Mouse (Mus musculus) granulocyte monocyte progenitor cell, adult 5-6 weeks (primary cell): ENCODE measurements around the gene Dip2b. TPM values are rescaled to one million over a fixed set of nuclear protein-coding genes. Genes with fewer than 3 reads are reported as not detected.

ENCODE experiments used
- ATAC-seq: replicated peaks from 2 replicates; pipeline ENCODE4 v1.8.0; 2016; ENCODE audit warnings: mild to moderate bottlenecking, moderate TSS enrichment, inconsistent platforms; ENCODE audit not compliant: poor library complexity, severe bottlenecking
- total RNA-seq, 2 experiments: library from RNA; stranded (forward) in 1 of 2; stranded (reverse) in 1 of 2; fragments of 200-712, 200-1000 nt in 1 of 2; fragments of >200 nt in 1 of 2; fragmentation: Nextera tagmentation in 1 of 2; gene quantifications; 2 replicates each; pipeline ENCODE4 v1.2.3; 2014 to 2017

The Dip2b gene
- total RNA-seq, 2 experiments from 2014 or later = 11.0 to 13.3 TPM

DNA sequence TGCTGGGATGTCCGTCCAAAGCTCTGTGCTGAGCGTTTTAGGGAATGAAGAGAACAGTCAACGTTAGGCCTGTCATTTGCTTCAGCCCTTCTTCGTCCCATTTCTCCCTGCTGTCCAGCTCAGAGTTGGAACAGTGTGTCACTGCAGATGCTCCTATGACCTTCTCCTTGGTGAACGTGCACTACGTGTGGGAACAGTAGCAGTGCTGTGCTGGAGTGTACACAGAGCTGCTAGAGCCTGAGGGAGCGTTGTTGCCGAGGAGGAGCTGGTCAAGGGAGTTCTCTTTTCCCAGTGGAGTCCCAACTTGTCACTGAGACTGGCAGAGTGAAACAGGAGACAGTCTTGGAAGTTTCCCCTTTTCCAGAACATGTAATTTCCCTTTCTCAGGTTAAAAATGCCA, 43.6 kb downstream of the Dip2b start:
- ATAC-seq = no peak

DNA sequence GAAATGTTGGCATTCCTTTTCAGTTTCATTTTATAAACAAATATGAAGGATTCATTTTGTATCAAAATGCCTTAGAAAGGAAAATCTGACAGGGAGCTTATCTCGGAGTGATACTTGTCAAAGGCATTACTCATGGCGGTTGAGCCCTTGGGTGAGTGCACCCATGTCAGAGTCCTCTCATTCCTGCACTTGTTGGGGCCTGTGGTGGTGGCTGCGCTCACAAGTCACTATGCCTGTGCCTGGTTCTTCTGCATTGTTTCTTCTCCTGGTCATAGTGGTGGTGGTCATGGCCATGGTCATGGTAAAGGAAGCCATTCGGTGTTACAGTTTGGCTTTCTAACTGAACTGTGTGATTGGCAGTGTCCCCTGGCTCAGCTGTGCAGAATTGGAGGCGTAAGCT, 44.3 kb downstream of the Dip2b start:
- ATAC-seq = no peak

DNA sequence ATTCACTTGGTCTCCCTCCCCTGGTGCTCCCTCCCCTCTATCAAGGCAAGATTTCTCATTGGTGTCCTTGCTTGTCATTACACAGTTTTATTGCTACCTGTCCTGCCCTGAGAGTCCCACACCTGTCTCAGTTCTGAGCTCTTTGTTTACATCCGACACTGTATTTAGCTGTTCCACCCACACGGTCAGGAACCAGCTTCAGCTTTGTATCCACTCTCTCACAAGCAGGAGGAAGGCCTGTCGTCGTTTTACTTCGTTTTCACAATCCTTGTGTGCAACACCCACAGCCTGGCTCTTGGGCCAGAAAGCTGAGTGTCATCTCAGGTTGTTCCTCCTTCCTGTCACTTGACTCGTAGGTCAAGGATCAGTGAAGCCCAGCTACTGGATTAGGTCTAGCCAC, 45.4 kb downstream of the Dip2b start:
- ATAC-seq = peak; percentile 49

- ATAC-seq = peak; percentile 59
These were observed 46.4 kb downstream of the Dip2b start for GRCm38 (mm10) chr15:100084882-100085281.

DNA sequence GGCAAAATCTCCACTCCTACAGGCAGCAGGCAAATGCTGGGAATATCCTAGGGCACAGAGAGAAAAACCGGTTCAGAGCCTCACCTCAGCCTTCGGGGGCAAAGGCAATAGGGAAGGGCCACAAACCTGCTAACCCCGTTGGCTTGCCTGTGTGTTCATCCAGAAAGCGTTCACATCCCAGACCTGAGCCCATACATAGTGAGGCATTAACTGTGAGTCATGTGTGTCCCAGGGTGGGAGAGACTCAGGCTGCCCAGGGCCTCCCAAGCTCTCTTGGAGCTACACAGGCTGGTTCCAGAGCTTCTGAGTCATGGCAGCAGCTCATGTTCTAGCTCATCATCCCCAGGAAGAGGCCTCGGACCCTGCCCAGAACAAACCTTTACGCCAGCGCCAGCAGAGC, 49.6 kb downstream of the Dip2b start:
- no peak for ATAC-seq

DNA sequence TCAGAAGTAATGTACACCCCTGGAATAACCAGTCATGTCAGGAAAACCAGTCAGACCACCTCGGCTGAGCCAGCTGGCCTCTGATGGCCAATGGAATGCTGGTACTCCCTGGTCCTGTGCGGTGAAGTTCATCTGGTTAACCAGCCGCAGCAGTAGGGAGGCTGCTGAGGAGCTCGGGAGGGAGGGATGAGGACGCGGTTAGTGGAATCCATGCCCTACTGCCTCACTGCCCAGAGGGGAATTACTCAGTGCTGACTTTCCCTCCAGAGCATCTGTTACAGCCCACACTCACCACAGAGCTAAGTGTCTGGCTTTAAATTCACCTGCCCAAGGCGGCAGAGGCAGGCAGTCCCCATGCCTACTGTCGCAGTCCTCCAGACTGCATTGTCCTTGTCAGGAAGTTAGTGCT, 51.2 kb downstream of the Dip2b start:
- ATAC-seq = no peak

- peak; percentile 74 for ATAC-seq
These were observed 53.4 kb downstream of the Dip2b start for GRCm38 (mm10) chr15:100091818-100092217.

DNA sequence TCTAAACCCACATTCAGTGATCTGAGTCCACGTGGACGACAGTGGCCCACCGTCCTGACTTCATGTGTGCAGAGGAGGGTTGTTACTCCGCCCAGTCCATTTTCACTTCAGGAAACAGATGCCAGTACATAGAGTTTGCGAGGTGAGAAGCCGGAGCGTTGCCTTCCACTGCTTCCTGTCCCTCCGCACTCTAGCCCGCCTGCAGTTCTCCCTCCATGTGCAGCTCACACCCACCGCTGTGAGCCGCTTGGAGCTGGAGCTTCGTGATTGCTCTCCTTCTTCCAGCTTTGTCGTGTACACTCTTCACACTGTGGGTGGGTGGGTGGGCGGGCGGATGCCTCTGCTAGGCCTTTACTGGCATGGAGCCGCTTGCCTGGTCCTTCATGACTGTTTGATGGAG, 53.8 kb downstream of the Dip2b start:
- peak; percentile 62 for ATAC-seq

- no peak for ATAC-seq
These were observed 58.3 kb downstream of the Dip2b start for GRCm38 (mm10) chr15:100096587-100097428.

- ATAC-seq = no peak
These were observed 61.9 kb downstream of the Dip2b start for GRCm38 (mm10) chr15:100100336-100100735.

DNA sequence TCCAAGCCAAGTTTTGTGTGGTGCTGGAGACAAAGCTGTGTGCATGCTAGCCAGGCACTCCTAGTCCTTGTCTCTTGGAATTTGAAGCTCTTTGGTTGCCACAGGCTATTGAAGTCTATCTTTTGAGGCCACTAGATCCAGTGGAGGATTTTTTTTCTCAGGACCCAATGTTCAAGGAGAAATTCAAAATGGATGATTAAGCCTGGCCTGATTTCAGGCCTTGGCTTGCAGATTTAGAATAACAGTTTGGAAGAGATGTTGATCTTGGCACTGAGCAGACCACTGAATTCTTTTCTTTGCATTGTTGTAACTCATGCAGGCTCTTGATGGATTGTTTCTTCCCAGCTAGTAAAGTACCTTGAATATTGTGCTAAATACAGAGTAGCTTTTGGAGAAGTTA, 62.7 kb downstream of the Dip2b start:
- ATAC-seq = no peak

GRCm38 (mm10) chr15:100104126-100104525, 65.7 kb downstream of the Dip2b start:
- 0 out of 2 replicates have a peak, but pooled peaks have one; percentile 33 for ATAC-seq

GRCm38 (mm10) chr15:100108071-100108782, 69.8 kb downstream of the Dip2b start:
- no peak for ATAC-seq

DNA sequence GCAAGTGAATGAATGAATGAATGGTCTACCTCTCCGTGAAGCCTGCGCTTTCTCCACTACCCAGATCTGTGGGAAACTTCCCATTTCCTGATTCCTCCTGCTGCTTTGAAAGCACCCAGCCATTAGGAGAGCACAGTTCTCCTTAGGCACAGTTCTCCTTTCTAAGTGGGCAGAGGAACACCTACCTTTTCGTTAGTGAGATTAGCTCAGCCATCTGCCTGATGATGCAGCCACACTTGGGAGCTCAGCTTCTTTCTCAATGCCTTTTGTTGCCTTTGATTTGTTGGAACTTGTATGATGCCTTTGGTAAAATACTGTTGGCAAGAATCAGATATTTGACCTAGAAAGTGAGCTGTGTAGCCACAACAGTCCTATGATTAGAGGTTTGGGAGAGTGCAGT, 71.5 kb downstream of the Dip2b start:
- ATAC-seq = no peak; the same call in 1 of the 2 replicates

DNA sequence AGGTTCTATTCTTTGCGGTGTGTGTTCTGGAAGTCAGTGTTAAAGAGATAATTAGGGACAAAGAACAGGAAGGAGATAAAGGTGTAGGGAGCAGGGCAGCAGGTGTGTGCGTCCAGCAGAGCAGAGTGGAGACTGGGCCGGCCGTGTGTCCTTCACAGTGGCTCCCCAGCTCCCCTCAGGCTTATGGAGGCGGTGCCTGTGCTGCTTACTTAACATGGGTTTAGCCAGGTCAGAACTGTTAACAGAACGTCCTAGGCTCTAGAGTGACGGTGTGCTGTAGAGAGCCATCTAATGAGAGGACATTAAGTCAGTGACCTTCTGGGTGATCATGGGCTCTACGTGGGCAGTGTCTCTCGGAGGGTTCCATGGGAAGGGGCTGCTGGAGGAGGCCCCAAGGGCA, 73.4 kb downstream of the Dip2b start:
- ATAC-seq = no peak

DNA sequence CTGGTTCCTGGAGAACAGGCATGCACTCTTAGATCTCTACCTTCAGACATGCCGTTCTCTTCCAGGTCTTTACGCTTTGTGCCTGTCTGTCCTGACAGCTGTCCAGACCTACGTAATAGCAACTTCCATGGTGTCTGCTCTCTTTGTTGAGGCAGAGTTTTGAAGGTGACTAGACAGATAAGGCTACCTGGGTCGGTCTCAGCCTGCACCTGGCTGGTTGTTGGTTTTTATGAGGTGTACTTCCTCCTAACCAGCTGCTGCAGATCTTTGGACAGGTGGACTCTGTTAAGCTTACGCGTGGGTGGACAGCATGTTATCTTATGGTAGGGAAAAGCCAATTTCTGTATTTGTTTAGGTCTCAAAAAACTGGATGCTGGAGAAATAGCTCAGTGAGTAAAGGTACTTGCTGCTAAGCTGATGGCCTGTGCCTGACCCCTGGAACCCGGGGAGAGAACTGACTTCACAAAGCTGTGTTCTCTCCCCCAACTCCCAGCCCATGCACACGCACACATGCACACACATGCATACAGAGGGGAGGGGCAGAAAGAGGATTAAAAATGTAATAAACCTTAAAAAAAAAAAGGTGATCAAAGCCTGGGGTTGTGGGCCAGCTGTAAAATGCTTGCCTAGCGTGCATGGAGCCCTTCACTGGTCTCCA, 74.0 kb downstream of the Dip2b start:
- ATAC-seq = no peak

GRCm38 (mm10) chr15:100113343-100114275, 75.1 kb downstream of the Dip2b start:
- no peak for ATAC-seq

GRCm38 (mm10) chr15:100115416-100115815, 77.0 kb downstream of the Dip2b start:
- ATAC-seq = no peak

GRCm38 (mm10) chr15:100116325-100116724, 77.9 kb downstream of the Dip2b start:
- ATAC-seq = no peak

DNA sequence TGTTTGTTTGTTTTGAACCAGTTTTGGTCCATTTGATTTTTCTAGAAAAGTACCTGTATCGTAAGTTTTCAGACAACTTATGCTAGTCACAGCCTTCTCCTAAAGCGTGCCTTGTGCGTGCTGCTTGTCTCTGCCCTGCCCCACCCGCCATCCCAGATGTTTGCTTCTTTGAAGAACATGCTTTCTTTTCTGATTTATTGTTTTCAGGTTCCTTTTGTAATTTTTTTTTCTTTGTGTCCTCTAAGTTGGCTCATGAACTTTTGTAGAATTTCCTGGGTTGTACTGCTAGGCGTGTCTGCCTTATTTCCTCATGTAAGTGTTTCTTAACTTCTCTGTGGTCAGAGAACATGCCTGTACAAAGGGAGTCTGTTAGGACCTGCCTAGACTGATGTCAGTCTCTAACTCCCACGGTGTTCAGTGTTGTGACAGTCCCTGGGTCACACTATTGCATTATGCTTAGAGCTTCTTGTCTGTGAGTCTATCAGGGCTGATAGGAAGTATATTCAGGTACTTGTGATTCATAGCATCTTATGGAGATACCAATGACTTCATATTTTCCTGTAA, 80.8 kb downstream of the Dip2b start:
- ATAC-seq = peak; percentile 98
